Mouse (Mus musculus) cortical plate, adult 2 months (tissue): ENCODE results near the gene Eif4h. TPM values are rescaled to one million over a fixed set of nuclear protein-coding genes. Genes with fewer than 3 reads are reported as not detected.
A peak's percentile ranks its signal among the peaks of the same experiment; 100 is the strongest.

Experiments used
- H3K27ac ChIP-seq: fragments of 200-500 bp; 2 replicates; pipeline ENCODE4 v1.5.1; 2012; ENCODE audit warnings: low read length, control low read depth, inconsistent platforms; ENCODE audit not compliant: insufficient read depth
- H3K4me1 ChIP-seq: fragments of 200-500 bp; 2 replicates; pipeline ENCODE4 v1.6.1; 2011; ENCODE audit warnings: low read length; ENCODE audit not compliant: control insufficient read depth, insufficient read depth
- H3K4me3 ChIP-seq: fragments of 200-500 bp; 2 replicates; pipeline ENCODE4 v1.5.1; 2011; ENCODE audit warnings: mild to moderate bottlenecking, low read length, control low read depth; ENCODE audit not compliant: insufficient read depth
- CTCF ChIP-seq: fragments of 200-500 bp; IDR thresholded peaks from 2 replicates; pipeline ENCODE4 v1.5.1; 2011; ENCODE audit warnings: mild to moderate bottlenecking, control low read depth, low read length; ENCODE audit not compliant: insufficient read depth; ENCODE audit errors: extremely low read depth
- POLR2A ChIP-seq: fragments of 200-500 bp; IDR thresholded peaks from 2 replicates; pipeline ENCODE4 v1.6.1; 2011; ENCODE audit warnings: mild to moderate bottlenecking, low read length, control low read depth; ENCODE audit not compliant: insufficient read depth; ENCODE audit errors: extremely low read depth
- polyA plus RNA-seq: library from polyadenylated mRNA; depleted of rRNA; stranded (reverse); fragments of >200 nt; gene quantifications from 2 replicates; pipeline ENCODE4 v1.2.3, GENCODE M21; 2012

The Eif4h gene
- polyA plus RNA-seq, 1 experiment = 369 TPM

DNA sequence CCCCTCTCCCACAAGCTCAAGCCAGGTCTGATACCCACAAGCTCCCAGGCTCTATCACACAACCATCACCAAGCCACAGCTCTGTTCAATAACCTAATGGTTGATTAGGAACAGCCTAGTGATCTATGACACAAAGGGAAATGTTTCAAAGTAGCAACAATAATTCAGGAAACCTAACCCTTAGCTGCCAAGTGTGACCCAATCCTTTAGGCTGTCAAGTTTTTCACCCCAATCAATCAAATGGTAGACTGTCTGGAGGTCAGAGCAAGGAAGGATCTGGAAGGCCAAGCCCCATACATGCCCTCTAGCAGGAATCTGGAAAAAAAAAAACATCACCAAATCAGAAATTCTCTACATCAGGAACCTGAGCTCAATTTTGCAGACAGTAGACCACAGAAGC lies 8.5 kb downstream of the Eif4h start:
- no peak for TF ChIP-seq CTCF
- no peak for TF ChIP-seq POLR2A
- no peak overlapping the region for H3K27ac ChIP-seq
- H3K4me1 ChIP-seq = peaks cover 3% of the 10 kb centered on the region
- no peak overlapping the region for H3K4me3 ChIP-seq

DNA sequence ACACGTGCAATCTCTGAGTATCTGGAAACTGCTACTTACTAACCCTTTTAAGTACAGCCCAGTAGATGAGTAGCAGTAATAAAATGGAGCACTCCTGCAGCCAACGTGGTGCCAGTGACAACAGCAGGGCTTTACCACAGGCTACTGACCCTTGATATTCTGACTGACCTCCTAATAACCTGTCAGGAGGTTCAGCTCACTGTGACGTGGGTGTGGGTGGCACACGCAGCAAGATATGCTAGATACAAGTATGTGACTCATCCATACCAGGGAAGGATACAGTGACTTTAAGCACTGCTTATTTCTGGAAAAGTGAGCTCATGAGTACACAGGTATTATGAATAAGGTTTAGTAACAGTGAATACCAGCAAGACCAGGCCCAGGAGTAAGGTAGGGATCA lies 9.8 kb downstream of the Eif4h start:
- no peak for TF ChIP-seq POLR2A
- no peak for TF ChIP-seq CTCF
- H3K4me1 ChIP-seq = peaks cover 3% of the 10 kb centered on the region
- H3K27ac ChIP-seq = no peak overlapping the region
- H3K4me3 ChIP-seq = no peak overlapping the region

DNA sequence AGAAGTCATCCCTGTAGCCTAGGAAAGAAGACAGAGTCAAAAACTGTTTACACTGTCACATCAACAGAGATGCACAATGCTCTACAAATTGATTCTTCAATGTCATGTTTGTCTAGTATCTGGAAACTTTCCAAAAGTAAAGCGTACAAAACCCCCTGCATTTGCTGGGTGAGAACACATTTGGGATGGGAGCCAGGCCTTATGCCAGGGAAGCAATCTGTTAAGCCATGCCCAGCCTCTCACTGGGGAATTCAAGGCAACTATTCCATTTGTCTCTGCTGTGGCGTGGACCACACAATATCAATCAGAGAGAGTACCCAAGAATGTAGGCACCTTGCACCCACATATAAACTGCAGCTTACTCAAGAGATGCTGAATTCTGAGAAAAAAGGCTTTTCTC lies 17.2 kb downstream of the Eif4h start:
- Histone ChIP-seq H3K4me3 (no peak overlapping the region), H3K27ac (no peak overlapping the region), H3K4me1 (peaks cover 3% of the 10 kb centered on the region; the same call in 1 of the 2 replicates)
- no peak for TF ChIP-seq CTCF
- TF ChIP-seq POLR2A = no peak

DNA sequence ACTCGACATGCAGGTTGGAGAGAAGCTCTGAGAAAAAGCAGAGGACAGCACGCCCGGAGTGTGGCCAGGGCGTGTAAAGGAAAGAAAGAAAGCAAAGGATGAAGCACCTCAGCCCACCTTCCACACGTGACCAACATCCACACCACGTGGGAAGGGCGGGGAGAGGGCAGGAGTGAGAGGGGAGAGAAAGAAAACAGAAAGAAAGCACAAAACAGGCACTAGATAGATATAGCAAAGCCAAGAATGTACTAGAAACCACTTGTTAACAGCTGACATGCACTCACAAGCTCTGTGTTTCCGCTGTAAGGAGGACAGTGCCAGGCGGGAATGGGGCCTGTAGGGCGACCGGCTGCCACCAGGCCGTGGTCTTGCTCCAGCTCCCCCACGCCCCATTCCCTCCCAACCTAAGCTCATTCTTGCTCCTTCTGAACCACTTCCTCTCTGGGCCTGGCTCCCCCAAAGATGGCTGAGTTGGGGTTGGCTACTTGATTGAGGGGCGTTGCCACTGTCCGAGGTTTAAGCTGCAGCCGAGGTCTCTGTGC lies 18.1 kb downstream of the Eif4h start:
- peak overlapping the region; percentile 45 for H3K27ac ChIP-seq
- TF ChIP-seq CTCF (no peak), POLR2A (no peak)
- no peak overlapping the region for H3K4me3 ChIP-seq
- peaks cover 3% of the 10 kb centered on the region; the same call in 1 of the 2 replicates for H3K4me1 ChIP-seq

DNA sequence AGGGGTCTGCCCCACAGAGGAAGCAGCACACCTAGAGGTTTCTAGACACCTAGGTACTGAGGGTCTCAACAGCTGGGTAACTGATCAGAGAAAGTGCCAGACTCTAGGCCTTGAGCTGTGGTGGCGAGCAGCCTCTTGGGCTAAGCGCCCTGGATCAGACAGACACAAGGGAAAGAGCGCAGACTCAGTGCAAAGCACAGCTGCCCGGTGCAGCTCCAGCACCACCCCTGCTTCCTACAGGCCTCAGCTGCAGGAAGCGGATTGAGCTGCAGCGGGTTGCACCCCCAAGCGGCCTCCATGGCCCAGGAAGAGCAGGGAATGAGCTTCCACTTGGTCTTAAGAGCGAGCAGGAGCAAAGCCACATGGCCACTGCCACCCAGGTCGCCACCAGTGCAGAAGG lies 18.8 kb downstream of the Eif4h start:
- H3K27ac ChIP-seq = peak overlapping the region; percentile 45; the same call in 1 of the 2 replicates
- no peak overlapping the region for H3K4me3 ChIP-seq
- H3K4me1 ChIP-seq = peaks cover 4% of the 10 kb centered on the region
- TF ChIP-seq CTCF (no peak), POLR2A (no peak)

DNA sequence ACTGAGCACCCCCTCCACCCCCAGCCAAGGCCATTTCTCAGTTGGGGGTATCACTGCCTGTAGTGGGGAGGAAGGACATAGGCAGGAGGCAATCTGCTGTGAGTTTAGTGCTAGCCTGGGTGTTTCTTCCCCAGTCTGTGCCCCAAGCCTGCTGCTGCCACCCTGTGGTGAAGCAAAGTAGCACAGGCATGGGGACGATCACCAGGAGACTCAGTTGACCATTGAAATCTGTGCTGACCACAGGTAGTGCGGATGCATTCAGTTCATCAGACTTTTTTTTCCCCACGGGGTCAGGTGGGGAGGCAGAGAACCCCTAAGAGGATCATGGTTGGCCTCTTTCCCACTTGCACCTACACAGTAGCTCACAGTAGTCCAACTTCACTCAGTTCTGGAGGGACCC lies 22.2 kb downstream of the Eif4h start:
- H3K4me1 ChIP-seq = peaks cover 4% of the 10 kb centered on the region
- no peak overlapping the region for H3K4me3 ChIP-seq
- H3K27ac ChIP-seq = no peak overlapping the region
- no peak for TF ChIP-seq POLR2A
- peak; percentile 93 for TF ChIP-seq CTCF

DNA sequence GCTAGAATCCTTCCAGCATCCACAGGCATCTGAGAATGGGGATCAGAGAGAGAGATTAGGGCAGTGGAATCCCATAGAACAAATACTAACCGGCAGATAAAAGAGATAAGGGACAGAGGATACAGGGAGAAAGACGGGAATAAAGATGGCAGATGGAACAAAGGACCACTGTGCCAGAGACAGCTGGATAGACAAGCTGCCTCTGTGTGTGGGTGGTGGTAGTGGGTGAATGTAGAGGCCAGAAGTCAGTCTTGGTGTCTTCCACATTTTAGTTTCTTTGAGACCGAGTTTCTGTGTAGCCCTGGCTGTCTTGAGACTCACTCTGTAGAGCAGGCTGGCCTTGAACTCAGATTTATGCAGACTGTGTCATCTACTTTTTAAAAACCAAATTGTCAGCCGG lies 23.5 kb downstream of the Eif4h start:
- Histone ChIP-seq H3K27ac (peak overlapping the region; percentile 39), H3K4me1 (peaks cover 6% of the 10 kb centered on the region), H3K4me3 (no peak overlapping the region)
- no peak for TF ChIP-seq CTCF
- no peak for TF ChIP-seq POLR2A

DNA sequence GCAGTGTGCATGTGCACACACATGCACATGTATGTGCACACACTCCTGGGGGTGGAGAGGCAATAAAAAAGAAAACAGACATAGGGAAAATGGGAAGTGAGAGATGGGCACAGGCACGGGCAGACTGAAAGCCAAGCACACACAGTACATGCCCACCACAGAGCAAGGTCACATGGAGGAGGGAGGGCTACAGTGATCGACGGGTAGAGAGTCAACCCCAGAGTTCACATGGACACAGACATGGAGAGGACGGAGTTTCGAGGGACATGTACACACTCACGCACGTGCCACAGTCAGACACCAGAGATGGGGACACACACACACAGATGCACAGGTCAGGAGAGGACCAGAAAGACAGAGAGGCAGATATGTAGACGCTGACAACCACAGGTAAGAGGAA lies 23.9 kb downstream of the Eif4h start:
- no peak overlapping the region for H3K4me3 ChIP-seq
- TF ChIP-seq CTCF = no peak
- TF ChIP-seq POLR2A = no peak
- peak overlapping the region; percentile 39 for H3K27ac ChIP-seq
- H3K4me1 ChIP-seq = peaks cover 6% of the 10 kb centered on the region

DNA sequence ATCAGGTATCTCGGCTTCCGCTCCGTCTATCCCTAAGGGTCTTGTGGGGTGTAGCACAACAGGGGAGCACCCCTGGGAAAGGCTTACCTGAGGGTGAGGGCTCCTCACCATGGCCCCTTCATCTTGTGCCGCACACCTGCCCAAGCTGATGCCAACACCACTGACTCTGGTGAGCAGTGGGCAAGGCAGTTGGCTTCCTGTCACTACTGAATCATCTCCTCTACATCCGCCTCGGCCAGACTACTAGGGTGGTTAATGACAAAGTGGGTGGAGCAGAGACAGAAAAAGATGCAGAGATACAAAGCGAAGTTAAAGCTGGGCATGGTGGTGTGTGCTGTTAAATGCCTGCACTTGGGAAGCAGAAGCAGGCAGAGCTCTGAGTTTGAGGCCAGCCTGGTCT lies 24.5 kb downstream of the Eif4h start, which contains the start of gene Lat2:
TSS of gene Lat2 (minus strand) at position 224 of the 400 bp plus-strand sequence.
- TF ChIP-seq POLR2A (no peak), CTCF (no peak)
- peaks cover 6% of the 10 kb centered on the region for H3K4me1 ChIP-seq
- no peak within 1 kb of the TSS for H3K4me3 ChIP-seq
- H3K27ac ChIP-seq = peak within 1 kb of the TSS; percentile 39

DNA sequence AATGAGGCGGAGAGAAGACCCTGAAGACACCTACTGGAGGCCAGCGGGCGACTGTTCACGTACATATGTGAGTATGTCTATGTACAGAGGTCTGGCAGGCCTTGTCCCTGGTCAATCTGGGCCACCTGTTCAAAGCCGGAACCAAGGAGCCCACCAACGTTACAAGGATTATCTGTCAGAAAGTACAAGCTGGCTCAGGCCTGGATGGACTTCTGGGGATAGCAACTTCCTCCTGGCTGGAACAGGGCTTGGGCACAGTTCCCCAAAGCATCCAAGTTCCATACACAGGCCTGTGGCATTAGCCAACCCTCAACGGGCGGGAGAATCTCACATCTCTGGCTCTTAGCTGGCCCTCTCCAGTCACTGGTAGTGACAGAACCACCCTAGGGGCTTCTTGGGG lies 25.0 kb downstream of the Eif4h start:
- Histone ChIP-seq H3K4me3 (no peak overlapping the region), H3K4me1 (peaks cover 6% of the 10 kb centered on the region), H3K27ac (no peak overlapping the region)
- TF ChIP-seq CTCF (no peak), POLR2A (no peak)
